Mouse (Mus musculus) megakaryocyte, embryonic 14.5 days (primary cell): ENCODE results near the gene Themis2.

Experiments
- FLI1 ChIP-seq: IDR thresholded peaks from 2 replicates; pipeline ENCODE4 v1.6.1; 2012; ENCODE audit warnings: low read length, inconsistent platforms, mixed read lengths
- GATA1 ChIP-seq: IDR thresholded peaks from 3 replicates; pipeline ENCODE4 v1.6.1; 2012; ENCODE audit warnings: mixed read lengths, low read length, inconsistent platforms, borderline replicate concordance

GRCm38 (mm10) chr4:132818442-132818841 lies 22.3 kb upstream of the Themis2 start:
- TF ChIP-seq FLI1, result no peak
- no peak for TF ChIP-seq GATA1
